Mouse (Mus musculus): ENCODE data around the gene Reln.

Gene Reln

GRCm38 (mm10) chr5:22025746-22026145, 318.8 kb downstream of the Reln start:
- peak; percentile 85 for ATAC-seq (ENCODE audit: insufficient number of reproducible peaks, low FRiP score, low TSS enrichment)

GRCm38 (mm10) chr5:22024108-22024507, 320.4 kb downstream of the Reln start:
- no peak for ATAC-seq (ENCODE audit: insufficient number of reproducible peaks, low FRiP score, low TSS enrichment)

- peak; percentile 88; the same call in 1 of the 2 replicates for ATAC-seq (ENCODE audit: insufficient number of reproducible peaks, low FRiP score, low TSS enrichment)
These were observed 326.6 kb downstream of the Reln start for GRCm38 (mm10) chr5:22017896-22018295.

- no peak for ATAC-seq (ENCODE audit: insufficient number of reproducible peaks, low FRiP score, low TSS enrichment)
These were observed 330.0 kb downstream of the Reln start for GRCm38 (mm10) chr5:22014459-22014858.

- no peak for ATAC-seq (ENCODE audit: insufficient number of reproducible peaks, low FRiP score, low TSS enrichment)
These were observed 335.4 kb downstream of the Reln start for GRCm38 (mm10) chr5:22009142-22009541.

- no peak for ATAC-seq (ENCODE audit: insufficient number of reproducible peaks, low FRiP score, low TSS enrichment)
These were observed 337.0 kb downstream of the Reln start for GRCm38 (mm10) chr5:22007304-22008059.

- ATAC-seq (ENCODE audit: insufficient number of reproducible peaks, low FRiP score, low TSS enrichment): peak; percentile 40; the same call in 1 of the 2 replicates
These were observed 340.6 kb downstream of the Reln start for GRCm38 (mm10) chr5:22003858-22004257.

- no peak for ATAC-seq (ENCODE audit: insufficient number of reproducible peaks, low FRiP score, low TSS enrichment)
These were observed 356.8 kb downstream of the Reln start for GRCm38 (mm10) chr5:21987711-21988110.

GRCm38 (mm10) chr5:21986311-21986710, 358.2 kb downstream of the Reln start:
- ATAC-seq (ENCODE audit: insufficient number of reproducible peaks, low FRiP score, low TSS enrichment): no peak

- ATAC-seq (ENCODE audit: insufficient number of reproducible peaks, low FRiP score, low TSS enrichment): no peak
These were observed 361.4 kb downstream of the Reln start for GRCm38 (mm10) chr5:21983021-21983667.

- ATAC-seq (ENCODE audit: insufficient number of reproducible peaks, low FRiP score, low TSS enrichment): no peak
These were observed 363.3 kb downstream of the Reln start for GRCm38 (mm10) chr5:21981216-21981615.

GRCm38 (mm10) chr5:21980544-21980943, 364.0 kb downstream of the Reln start:
- peak; percentile 84 for ATAC-seq (ENCODE audit: insufficient number of reproducible peaks, low FRiP score, low TSS enrichment)

GRCm38 (mm10) chr5:21973266-21974010, 371.1 kb downstream of the Reln start:
- no peak for ATAC-seq (ENCODE audit: insufficient number of reproducible peaks, low FRiP score, low TSS enrichment)

- no peak for ATAC-seq (ENCODE audit: insufficient number of reproducible peaks, low FRiP score, low TSS enrichment)
These were observed 382.7 kb downstream of the Reln start for GRCm38 (mm10) chr5:21961796-21962195.

GRCm38 (mm10) chr5:21960151-21960550, 384.4 kb downstream of the Reln start:
- no peak for ATAC-seq (ENCODE audit: insufficient number of reproducible peaks, low FRiP score, low TSS enrichment)

- ATAC-seq (ENCODE audit: insufficient number of reproducible peaks, low FRiP score, low TSS enrichment): no peak
These were observed 386.9 kb downstream of the Reln start for GRCm38 (mm10) chr5:21957586-21957985.

- no peak for ATAC-seq (ENCODE audit: insufficient number of reproducible peaks, low FRiP score, low TSS enrichment)
These were observed 387.4 kb downstream of the Reln start for GRCm38 (mm10) chr5:21957061-21957460.

- no peak for ATAC-seq (ENCODE audit: insufficient number of reproducible peaks, low FRiP score, low TSS enrichment)
These were observed 395.0 kb downstream of the Reln start for GRCm38 (mm10) chr5:21949507-21949897.

- ATAC-seq (ENCODE audit: insufficient number of reproducible peaks, low FRiP score, low TSS enrichment): peak; percentile 53; the same call in 1 of the 2 replicates
These were observed 395.6 kb downstream of the Reln start for GRCm38 (mm10) chr5:21948736-21949506.

GRCm38 (mm10) chr5:21947610-21948381, 396.7 kb downstream of the Reln start:
- no peak for ATAC-seq (ENCODE audit: insufficient number of reproducible peaks, low FRiP score, low TSS enrichment)

Data from cerebellum, adult (tissue).